Comparison of ENCODE assay signal across 19 mouse cellular contexts in the genomic region with DNA sequence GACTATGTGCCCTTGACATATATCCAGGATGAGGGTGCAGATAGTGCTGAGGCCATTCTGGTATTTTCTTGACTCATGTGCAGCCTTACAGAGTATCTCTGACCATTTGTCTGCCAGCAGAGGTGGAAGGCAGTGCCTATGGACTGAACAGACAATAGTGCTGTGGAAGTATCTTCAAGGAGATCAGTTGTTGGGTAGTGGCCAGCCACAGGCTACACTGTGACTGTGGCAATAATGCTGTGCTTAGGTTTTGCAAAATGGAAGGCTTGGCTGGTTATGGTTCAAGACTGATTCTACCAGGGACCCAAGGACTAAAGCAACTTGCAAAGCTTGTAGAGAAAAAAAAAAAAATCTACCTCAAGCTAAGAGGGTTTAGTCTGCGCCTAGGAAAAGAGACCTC.
DNase-seq lines count a peak whose midpoint lies in the region; ATAC-seq and TF ChIP-seq lines count a peak whose summit lies in the region.
"Had no signal": no experiment of that assay in that cellular context is flagged by ENCODE, and none has a peak within 500 bp of the region (broad histone marks: within the 10 kb centered on the region; RNA-seq: fewer than 3 reads in every experiment).

No protein-coding gene starts in this region.

- no peak overlapping the region for H3K4me3 ChIP-seq in cerebellum, adult 2 months (replicated peaks; ENCODE audit: insufficient read depth, low read depth, low read length)
- peak overlapping the region; percentile 79; the same call in 1 of the 2 replicates for H3K4me3 ChIP-seq in forebrain, embryonic 14.5 days (ENCODE audit: low read depth, low read length)
- H3K4me3 ChIP-seq in hindbrain, embryonic 16.5 days (ENCODE audit: low read length) = peak overlapping the region; percentile 76
- peak overlapping the region; percentile 79 for H3K4me3 ChIP-seq in midbrain, embryonic 16.5 days (ENCODE audit: low read depth, low read length)
- H3K4me3 ChIP-seq: intestine, embryonic 15.5 days; limb, embryonic 13.5 days; liver, embryonic 15.5 days; myocyte had no signal

- peak; percentile 39 for DNase-seq in cerebellum, adult 9-10 months
- DNase-seq in cerebellum, adult 2 months = no peak
- DNase-seq in forebrain, embryonic 14.5 days (ENCODE audit: low spot score) = no peak
- DNase-seq in left cerebral cortex, adult 8-10 months (ENCODE audit: low spot score in 2 of 2) = no peak
- DNase-seq in frontal cortex, postnatal 14 days (ENCODE audit: low spot score in 2 of 2) = no peak
- no peak for DNase-seq in lung, postnatal 25 days (ENCODE audit: low spot score)
- DNase-seq: adrenal gland, adult 8-10 months; cerebellum, adult 11 months; cerebellum, postnatal 36 days; gastrocnemius, postnatal 36 days had no signal

- WGBS in cerebellum, adult 2 months = 100% methylated on average over 1 of the region's 1 CpGs
- 72% methylated on average over 1 of the region's 1 CpGs for WGBS in forebrain, embryonic 14.5 days
- 82% methylated on average over 1 of the region's 1 CpGs for WGBS in hindbrain, embryonic 16.5 days
- WGBS in midbrain, embryonic 16.5 days = 58% methylated on average over 1 of the region's 1 CpGs

- TF ChIP-seq POLR2A in cerebellum, adult 2 months (IDR thresholded peaks at IDR 0.05; ENCODE audit: borderline replicate concordance, insufficient read depth, low read length) = no peak

- peak overlapping the region; percentile 65 for H3K4me2 ChIP-seq in forebrain, embryonic 14.5 days (ENCODE audit: low read length)
- H3K4me2 ChIP-seq in hindbrain, embryonic 16.5 days (ENCODE audit: low read length) = peak overlapping the region; percentile 84
- peak overlapping the region; percentile 83 for H3K4me2 ChIP-seq in midbrain, embryonic 16.5 days (ENCODE audit: low read length)
- H3K4me2 ChIP-seq: heart, embryonic 11.5 days; intestine, embryonic 15.5 days; liver, embryonic 15.5 days had no signal

- H3K9me3 ChIP-seq in forebrain, embryonic 14.5 days (replicated peaks; ENCODE audit: control insufficient read depth, low read length) = no peaks in the 10 kb centered on the region
- no peaks in the 10 kb centered on the region for H3K9me3 ChIP-seq in hindbrain, embryonic 16.5 days (ENCODE audit: control insufficient read depth, low read length)
- H3K9me3 ChIP-seq in midbrain, embryonic 16.5 days (replicated peaks; ENCODE audit: control insufficient read depth, low read length, poor library complexity, severe bottlenecking) = no peaks in the 10 kb centered on the region
- H3K9me3 ChIP-seq: embryonic facial prominence, embryonic 10.5 days; intestine, embryonic 15.5 days; limb, embryonic 13.5 days; liver, embryonic 15.5 days had no signal

- TF ChIP-seq CTCF in cerebellum, adult 2 months (IDR thresholded peaks at IDR 0.05; ENCODE audit: borderline replicate concordance, insufficient read depth, low read depth, low read length) = no peak

- no peak for ATAC-seq in forebrain, embryonic 14.5 days
- no peak for ATAC-seq in hindbrain, embryonic 16.5 days
- ATAC-seq in midbrain, embryonic 16.5 days = no peak
- ATAC-seq: intestine, embryonic 15.5 days; lung, postnatal 0 days had no signal

- no peak overlapping the region for H3K9ac ChIP-seq in forebrain, embryonic 14.5 days (ENCODE audit: low read length)
- peak overlapping the region; percentile 2; the same call in 1 of the 2 replicates for H3K9ac ChIP-seq in hindbrain, embryonic 16.5 days (ENCODE audit: low read depth, low read length)
- H3K9ac ChIP-seq in midbrain, embryonic 16.5 days (ENCODE audit: low read depth, low read length) = peak overlapping the region; percentile 55
- H3K9ac ChIP-seq: intestine, embryonic 15.5 days; limb, embryonic 13.5 days; liver, embryonic 15.5 days had no signal

- no peaks in the 10 kb centered on the region for H3K36me3 ChIP-seq in forebrain, embryonic 14.5 days (ENCODE audit: control insufficient read depth, insufficient read depth, low read length)
- no peaks in the 10 kb centered on the region for H3K36me3 ChIP-seq in hindbrain, embryonic 16.5 days (ENCODE audit: control insufficient read depth, insufficient read depth, low read length)
- H3K36me3 ChIP-seq in midbrain, embryonic 16.5 days (ENCODE audit: control insufficient read depth, insufficient read depth, low read length) = no peaks in the 10 kb centered on the region
- H3K36me3 ChIP-seq: embryonic facial prominence, embryonic 10.5 days; intestine, embryonic 15.5 days; limb, embryonic 13.5 days; liver, embryonic 15.5 days had no signal

- H3K27ac ChIP-seq in cerebellum, adult 2 months (ENCODE audit: insufficient read depth, low read length) = no peak overlapping the region
- H3K27ac ChIP-seq in forebrain, embryonic 14.5 days (ENCODE audit: low read depth, low read length) = 0 out of 2 replicates have a peak overlapping the region, but pooled peaks have one; percentile 45
- peak overlapping the region; percentile 92; the same call in 1 of the 2 replicates for H3K27ac ChIP-seq in hindbrain, embryonic 16.5 days (ENCODE audit: low read depth, low read length)
- peak overlapping the region; percentile 93 for H3K27ac ChIP-seq in midbrain, embryonic 16.5 days (ENCODE audit: low read length)
- H3K27ac ChIP-seq: embryonic facial prominence, embryonic 10.5 days; intestine, embryonic 15.5 days; limb, embryonic 13.5 days; liver, embryonic 15.5 days had no signal

- peaks cover 6% of the 10 kb centered on the region for H3K4me1 ChIP-seq in cerebellum, adult 2 months (ENCODE audit: control insufficient read depth, insufficient read depth, low read length)
- H3K4me1 ChIP-seq in forebrain, embryonic 14.5 days (ENCODE audit: control insufficient read depth, insufficient read depth, low read length) = peaks cover 32% of the 10 kb centered on the region
- peaks cover 39% of the 10 kb centered on the region for H3K4me1 ChIP-seq in hindbrain, embryonic 16.5 days (ENCODE audit: control insufficient read depth, insufficient read depth, low read depth, low read length)
- peaks cover 44% of the 10 kb centered on the region for H3K4me1 ChIP-seq in midbrain, embryonic 16.5 days (ENCODE audit: control insufficient read depth, insufficient read depth, low read length)
- H3K4me1 ChIP-seq: liver, embryonic 15.5 days had no signal

- H3K27me3 ChIP-seq in cerebellum, adult 2 months (ENCODE audit: control insufficient read depth, insufficient read depth, low read length) = no peaks in the 10 kb centered on the region
- peaks cover 11% of the 10 kb centered on the region for H3K27me3 ChIP-seq in forebrain, embryonic 14.5 days (replicated peaks; ENCODE audit: control insufficient read depth, insufficient read depth, low read length)
- H3K27me3 ChIP-seq in hindbrain, embryonic 16.5 days (replicated peaks; ENCODE audit: control insufficient read depth, insufficient read depth, low read length) = no peaks in the 10 kb centered on the region; the same call in 1 of the 2 replicates
- no peaks in the 10 kb centered on the region for H3K27me3 ChIP-seq in midbrain, embryonic 16.5 days (ENCODE audit: control insufficient read depth, insufficient read depth, low read depth, low read length)
